Mouse (Mus musculus) cortical plate, adult 2 months (tissue): ENCODE measurements at regions not wholly inside any gene's neighbourhood (a gene's known extent, or its start where the extent isn't known, plus 50 kb on each side); places are given as distances from the start of the nearest gene placed in this dataset.

Experiments used
- CTCF ChIP-seq: fragments of 200-500 bp; IDR thresholded peaks from 2 replicates; pipeline ENCODE4 v1.5.1; 2011; ENCODE audit warnings: mild to moderate bottlenecking, control low read depth, low read length; ENCODE audit not compliant: insufficient read depth; ENCODE audit errors: extremely low read depth
- POLR2A ChIP-seq: fragments of 200-500 bp; IDR thresholded peaks from 2 replicates; pipeline ENCODE4 v1.6.1; 2011; ENCODE audit warnings: mild to moderate bottlenecking, low read length, control low read depth; ENCODE audit not compliant: insufficient read depth; ENCODE audit errors: extremely low read depth

DNA sequence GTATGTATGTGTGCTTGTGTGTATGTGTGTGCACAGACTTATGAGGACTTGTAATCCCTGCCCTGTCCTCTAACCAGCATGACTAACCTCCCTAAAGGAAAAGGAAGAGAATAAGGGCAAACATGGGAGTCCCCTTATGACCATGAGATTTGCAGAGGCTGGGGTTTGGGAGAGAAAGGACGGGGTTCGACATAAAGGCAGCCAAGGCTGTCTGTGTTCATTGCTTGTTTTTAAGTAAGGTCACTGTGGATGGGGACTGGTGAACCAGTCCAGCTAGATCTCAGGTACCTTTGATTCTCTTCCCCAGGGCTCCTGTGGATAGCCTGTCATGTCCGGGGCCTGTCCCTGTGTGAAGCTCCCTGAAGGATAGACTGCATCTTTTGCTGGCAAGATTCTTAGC is 55.6 kb downstream of the Irf2bp2 start:
- TF ChIP-seq CTCF: no peak
- no peak for TF ChIP-seq POLR2A
